Mouse (Mus musculus) embryo, embryonic 10 days (tissue): Measurements from ENCODE around the gene Hoxa5.

Experiments used
- DNase-seq: peaks from one replicate; pipeline ENCODE4 v3.0.0-alpha.2; 2015; ENCODE audit warnings: low spot score

The Hoxa5 gene

DNA sequence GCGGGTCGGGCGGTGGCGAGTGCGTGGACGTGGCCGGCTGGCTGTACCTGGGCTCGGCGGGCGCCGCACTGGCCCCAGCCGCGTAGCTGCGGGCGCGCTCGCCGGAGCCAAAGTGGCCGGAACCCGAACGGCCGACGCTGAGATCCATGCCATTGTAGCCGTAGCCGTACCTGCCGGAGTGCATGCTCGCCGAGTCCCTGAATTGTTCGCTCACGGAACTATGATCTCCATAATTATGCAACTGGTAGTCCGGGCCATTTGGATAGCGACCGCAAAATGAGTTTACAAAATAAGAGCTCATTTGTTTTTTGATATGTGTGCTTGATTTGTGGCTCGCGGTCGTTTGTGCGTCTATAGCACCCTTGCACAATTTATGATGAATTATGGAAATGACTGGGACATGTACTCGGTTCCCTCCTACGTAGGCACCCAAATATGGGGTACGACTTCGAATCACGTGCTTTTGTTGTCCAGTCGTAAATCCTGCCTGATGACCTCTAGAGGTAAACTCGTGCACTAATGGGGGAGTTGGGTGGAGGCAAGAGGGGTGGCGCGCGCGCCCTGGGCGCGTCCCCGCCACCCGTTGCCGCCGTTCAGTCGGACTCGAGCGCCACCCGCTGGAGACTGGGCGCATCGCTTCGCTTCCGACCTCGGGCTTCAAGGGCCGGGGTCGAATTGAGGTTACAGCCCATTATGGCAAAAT lies at the start of gene Hoxa5:
Hoxa5 (minus strand) TSS at position 538 of the 703 bp plus-strand sequence.
- peak; percentile 91 for DNase-seq

DNA sequence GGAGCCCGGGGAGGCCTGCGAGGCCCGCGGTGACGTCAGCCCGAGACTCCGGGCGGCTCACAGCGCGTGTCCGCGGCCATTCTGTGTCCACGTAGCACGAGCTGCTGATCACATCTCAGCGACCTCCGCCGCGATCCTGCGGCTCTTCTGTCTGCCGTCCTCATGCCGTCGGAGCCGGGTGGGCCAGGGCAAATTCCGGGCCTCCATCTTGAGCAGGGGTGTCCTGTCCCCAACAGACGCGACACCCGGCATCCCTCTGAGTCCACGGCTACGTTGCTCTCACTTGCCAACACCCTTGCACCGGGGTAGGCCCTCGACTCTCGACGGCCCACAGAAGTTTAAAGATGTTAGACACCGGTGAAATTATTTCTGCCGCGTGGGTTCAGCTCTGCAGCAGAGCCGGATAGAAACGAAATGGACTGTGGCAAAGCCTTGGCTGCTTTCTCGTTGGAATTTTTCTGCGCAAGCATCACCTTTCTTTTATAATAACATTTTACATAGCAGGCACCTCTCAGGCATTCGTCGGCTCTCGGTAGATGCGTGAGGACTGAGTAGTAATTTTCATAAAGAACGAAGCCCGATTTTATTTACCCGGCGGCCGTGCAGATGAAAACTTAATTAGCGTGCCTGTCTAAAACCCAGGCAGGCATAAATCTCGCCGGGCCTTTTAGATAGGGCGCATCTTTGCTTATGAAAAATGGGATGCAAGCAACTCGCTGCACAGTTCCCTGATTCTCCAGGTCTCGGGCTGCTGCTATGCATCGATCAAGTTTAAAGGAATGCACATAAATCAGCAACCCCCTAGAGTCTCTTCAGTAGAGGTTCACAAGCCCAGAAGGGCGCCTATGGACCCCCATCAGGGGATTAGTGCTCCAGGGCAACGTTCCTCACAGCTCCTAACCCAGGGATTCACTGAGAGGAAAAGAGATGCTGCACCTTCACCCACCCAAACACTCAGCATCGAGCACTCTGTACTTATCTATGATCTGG lies 49.4 kb upstream of the Hoxa5 start:
- DNase-seq = no peak

DNA sequence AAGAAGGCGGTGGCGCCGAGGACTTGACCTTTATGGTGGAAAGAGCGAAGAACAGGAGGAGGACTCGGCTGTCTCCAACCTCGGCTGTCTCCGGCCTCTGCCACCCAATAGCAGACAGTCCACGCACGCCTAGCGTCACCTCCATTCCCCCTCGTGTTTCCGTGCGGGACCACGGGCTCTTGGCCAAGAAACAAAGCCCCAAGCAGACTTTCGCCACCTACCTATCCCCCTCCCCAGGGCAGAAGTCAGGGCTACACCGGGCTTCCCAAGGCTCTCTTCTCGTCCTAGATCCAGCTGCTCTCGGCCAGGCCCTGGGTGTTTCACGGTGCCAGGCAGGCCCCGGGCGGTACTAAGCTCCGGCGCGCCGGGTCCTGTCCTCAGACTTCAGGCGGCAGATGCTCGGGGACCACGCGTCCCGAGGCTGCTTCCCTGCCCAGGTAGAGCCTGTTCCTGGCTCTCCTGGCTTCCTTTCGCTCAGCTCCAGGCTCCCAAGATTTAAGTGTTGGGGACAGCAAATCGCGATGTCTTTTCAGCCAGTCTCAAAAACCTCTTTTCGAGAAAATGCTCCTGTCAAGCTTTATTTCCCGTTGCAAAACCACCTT lies 48.5 kb upstream of the Hoxa5 start:
- DNase-seq = no peak

DNA sequence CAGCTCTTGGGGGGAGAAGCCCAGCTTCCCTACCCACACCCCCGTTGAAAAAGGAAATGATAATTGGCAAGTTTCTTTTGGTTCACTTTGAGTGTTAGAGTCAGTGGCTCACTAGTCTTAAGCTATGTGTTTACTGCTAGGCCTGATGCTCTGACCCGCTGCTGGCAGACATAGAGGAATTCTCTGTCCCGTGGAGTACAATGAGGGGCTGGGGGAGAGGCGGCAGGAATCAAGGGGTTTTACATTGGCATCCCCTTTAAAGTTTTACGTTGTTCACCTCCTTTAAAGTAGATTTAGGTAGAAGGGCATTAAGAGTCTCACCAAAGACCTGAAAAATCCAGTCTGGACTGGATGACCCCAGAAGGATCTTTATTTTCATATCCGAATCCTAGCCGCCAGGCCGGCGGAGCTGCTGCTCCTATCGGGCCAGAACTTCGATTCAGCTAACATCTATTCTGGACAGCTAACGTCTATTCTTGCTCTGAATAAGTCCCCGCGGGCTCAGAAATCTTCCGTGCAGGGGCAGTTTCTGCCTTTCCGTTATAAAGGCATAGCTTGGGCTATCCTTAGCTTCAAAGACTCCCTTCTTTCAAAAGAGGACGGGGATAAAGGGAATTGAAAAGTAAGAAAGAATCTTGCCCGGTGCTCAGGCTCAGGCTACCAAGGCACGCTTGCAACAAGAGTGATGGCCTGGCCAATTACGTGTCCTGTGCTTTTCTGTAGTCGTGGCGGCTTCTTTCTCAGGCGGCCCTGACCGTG lies 47.8 kb upstream of the Hoxa5 start:
- peak; percentile 58 for DNase-seq

DNA sequence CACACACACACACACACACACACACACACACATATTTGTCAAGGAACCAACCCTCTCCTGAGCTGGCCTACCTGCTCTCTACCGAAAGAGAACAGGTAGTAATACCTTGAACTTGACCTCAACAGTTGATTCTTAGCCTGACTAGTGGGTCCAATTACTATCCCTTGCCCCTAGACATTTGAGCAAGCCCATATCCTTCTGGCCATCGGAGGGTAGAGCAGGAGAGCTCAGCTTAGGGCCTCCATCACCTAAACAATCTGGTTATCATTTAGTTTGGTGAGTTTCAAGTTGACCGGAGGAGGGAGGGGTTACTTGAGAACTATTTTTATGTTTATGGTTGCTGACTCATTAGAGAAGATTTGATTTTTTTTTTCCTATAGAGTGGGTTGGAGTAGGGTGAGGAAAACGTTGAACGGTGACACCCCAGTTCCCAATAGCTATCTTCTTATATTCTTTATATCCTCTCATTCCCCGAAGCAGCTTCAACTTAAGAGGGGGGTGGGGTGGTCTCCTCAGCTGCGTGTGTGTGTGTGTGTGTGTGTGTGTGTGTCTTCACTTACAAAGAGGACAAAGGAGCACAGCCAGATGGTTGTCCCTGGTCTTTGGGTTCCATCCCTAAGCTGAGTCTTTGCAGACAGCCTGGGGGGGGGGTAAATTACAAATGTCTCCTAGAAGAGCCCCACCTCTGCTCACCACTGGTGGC lies 46.9 kb upstream of the Hoxa5 start:
- DNase-seq = no peak

DNA sequence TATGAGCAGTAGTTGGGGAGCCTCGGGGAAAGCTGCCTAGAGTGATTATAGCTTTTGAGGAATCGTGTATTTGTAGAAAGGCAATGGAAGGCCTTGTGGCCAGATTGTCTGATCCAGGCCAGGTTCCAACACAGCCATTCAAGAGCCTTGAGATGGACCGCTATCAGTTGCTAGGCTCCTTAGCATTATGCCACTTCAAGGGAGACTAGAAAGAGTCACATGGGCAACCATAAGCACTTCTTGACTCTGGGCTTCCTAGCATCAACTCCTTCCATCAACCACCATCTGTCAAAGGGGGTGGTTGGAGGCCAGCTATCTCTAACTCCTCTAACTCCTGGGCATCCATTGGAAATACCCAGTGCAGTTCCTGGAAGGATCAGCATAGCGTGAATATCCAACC lies 45.4 kb upstream of the Hoxa5 start:
- DNase-seq = no peak

DNA sequence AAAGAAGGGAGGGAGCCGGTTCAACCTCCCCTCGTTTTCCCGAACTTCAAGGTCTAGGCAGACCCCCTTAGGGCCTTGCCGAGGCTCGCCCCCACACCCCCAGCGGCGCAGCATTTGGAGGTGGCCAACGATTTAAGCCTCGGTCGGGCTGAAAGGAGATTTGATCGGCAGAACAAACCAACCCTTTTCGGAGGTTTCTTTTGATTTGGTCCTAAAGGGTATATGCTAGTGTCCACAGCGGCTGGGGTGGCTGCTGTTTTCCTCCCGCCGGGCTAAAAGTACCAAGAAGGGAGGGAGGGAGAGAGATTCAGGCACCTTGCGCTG lies 45.0 kb upstream of the Hoxa5 start:
- DNase-seq = no peak

DNA sequence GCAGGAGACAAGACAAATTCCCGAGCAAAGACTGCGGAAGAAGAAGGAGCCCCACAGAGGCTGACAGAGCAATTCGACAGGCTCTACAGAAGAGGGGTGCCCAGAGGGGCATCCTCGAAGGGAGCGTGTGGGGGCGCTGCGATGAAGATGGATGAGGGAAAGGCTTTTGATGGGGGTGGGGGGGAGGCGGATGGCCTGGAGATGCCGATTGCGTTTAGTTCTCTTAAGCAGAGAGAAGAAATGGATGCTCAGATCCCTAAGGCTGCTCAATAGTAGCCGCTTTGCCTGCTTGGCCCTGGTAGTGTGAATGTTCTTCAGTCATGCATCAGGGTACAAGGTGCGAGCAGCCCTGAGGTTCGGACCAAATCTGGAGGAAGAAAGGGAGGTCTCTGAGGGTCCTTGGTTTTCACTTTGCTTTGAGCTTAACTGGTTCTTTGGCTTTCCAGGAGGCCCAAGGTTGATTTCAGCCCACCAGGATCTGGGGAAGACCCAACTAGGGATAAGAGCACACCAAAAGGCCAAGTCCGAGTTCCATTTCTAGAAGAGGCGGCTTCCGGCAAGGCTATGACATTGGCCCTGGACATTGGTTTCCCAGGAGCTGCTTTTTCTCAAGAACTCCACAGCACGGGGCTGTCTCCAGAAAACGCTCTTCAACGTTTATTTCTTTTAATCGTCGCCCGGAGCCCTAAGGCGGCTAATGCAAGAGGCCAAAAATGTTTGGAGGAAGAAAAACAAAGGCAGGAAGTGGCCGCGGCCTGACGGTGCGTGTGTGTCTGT lies 44.4 kb upstream of the Hoxa5 start:
- DNase-seq = no peak

DNA sequence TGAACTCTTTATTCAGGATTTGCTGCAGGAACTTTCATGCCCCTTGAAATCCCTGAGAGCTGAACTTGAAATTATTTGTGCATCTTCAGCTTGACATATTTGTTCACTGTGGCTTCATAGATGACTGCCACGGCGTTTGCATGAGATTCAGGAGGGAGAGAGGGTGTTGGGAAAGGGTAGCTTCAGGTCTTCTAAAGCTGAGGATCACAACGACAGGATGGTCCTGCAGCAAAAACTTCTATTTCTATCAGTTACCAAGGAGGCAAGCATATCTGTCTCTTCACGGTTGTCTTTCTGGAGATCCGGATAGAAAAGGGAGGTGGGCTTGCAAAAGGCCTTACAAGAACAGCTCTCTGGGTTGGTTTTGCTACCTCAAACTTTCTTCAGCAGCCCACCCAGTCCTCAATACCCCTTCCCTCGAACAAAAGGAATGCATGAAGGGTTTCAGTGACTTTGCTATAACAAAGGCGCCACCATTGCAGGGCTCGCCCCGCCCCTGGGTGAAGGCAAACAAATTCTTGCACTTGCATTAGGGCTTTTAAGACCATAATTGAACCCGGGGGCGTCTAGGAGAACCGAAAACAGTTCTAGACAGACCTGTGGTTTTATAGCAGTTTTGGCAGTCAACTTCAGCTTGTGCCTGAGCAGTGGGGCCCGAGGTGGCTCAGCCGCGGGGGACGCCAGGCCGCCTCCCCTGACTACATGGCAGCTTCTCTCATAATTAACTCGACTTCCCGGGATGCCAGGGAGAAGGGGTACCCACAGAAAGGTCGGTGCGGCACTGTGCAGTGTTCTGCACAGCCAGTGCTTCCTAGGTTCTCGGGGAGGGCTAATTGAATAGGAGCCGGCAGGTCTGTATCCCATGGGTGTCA lies 43.6 kb upstream of the Hoxa5 start:
- no peak for DNase-seq

DNA sequence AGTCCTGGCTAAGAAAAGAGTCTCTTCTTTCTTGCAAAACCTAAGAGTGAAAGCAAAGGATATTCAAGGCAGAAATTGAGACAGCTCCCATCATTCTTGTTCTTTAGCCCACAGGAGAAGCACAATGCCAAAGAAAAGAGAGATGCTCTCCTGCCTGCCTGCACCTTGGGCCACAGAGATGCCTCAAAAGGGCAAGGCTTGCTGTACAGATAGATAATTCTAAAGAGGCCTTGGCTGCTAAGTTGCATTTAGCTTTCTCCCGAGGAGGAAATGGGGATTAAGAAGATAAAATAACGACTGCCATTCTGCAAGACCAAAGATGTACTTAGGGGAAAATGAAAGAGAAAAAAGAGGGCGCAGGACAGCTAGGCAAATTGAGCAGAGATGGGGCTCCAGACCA lies 42.5 kb upstream of the Hoxa5 start:
- no peak for DNase-seq

DNA sequence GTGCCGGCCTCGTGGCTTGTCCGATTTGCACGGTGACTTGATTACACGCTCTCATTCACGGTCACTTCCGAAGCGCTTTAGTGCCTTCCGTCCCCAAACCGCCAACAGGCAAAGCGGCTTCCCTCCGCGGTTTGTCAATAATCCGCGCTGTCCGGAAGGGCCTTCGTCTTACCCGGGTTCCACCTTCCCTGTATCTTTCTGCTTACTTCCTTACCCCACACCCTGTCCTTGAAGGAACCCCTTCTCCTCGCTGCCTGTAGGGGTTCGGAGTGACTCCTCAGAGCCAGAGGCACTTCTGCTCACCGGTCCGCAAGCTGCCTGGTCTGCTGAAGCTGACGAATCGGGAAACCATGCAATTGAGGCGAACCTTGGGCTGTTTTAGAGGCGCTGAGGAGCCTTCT lies 42.0 kb upstream of the Hoxa5 start:
- DNase-seq = peak; percentile 66

DNA sequence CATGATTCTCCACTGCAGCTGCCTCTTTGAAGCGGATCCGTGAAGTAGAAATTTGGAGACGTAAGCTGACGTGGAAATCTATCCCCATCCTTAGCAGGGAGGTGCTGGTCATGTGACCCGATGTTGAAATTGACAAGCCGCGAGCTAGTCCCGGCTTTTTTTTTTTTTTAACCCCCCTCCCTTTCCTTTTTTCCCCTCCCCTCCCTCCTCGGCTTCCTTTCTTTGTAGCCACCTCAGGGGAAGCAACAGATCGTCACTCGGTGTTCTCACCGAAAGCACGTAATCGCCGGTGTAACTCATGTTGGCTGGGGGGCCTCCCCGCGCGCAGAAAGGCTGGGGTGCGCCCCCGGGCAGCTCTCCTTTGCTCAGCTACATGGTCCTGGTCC lies 41.4 kb upstream of the Hoxa5 start, which contains the start of gene Hoxa11:
Hoxa11 (minus strand) TSS at position 54 of the 386 bp plus-strand sequence.
- DNase-seq = no peak

DNA sequence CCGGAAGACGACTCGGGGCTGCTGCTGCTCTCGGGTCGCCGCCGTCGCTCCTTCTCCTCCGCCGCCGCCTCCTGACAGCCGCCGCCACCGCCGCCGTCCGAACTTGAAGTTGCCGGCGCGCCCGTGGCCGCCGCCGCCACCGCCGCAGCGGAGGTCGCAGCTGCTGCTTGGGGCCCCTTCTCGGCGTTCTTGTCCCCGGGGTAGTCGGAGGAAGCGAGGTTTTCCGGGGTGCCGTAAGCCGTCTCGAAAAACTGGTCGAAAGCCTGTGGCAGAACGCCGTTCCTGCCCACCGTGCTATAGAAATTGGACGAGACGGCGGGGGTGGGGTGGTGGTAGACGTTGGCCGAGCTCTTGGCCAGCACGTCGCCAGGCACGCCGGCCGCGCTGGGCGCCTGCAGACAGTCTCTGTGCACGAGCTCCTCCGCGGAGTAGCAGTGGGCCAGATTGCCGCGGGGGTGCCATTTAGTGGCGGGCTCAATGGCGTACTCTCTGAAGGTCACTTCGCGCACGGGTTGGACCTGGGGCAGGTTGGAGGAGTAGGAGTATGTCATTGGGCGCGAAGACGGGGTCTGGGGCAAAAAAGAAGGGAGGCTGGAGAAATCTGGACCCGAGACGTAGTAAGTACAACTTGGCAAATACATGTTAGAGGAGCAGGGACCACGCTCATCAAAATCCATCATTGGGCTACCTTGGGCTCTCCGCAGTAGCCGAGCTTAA lies 40.8 kb upstream of the Hoxa5 start:
- no peak for DNase-seq

DNA sequence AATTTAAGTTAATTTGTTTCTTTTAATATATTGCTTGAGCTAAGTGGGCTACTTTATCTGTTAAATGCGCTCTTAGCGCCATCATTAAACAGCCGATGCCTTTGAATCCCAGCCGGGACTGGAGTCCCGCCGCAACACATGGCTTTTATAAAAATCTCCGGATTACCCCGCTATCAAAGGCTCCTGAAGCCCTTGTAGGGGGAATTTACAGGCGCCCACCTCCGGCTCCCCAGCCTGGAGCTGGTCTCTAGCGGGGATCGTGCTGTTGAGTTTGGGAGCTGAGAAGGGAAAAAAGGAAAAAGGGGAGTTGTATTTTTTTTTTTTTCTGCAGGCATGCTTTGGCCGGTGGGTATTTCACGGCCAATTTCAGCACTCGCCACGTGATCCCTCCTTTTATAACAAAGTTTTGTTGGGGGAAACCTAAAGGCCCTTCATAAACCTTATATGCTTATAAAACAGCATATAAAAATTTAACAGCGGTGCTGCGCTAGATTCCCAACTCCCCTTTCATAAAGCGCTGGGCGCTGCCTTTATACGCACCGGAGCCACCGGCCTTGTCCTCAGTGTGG lies 40.2 kb upstream of the Hoxa5 start:
- no peak for DNase-seq

DNA sequence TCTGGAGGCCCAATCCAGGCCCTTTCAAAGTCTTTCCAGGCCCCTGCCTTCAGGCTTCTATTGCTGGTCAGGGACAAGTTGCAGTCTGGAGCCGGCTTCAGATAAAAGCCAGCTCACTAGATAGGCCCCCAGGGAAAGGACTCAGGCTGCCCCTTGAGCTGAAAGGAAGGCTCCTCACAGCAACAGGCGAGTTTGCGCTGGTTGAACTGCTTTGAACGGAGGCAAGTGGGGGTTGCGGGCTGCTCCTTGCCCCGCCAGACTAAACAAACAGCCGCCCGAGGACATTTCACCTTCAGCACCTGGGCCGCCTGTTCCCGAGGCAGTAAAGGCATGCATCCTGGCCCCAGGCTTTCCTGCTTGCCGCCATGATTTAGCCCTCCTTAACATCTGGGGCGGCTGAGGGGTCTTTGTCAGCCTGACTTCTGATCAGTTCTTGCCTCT lies 39.3 kb upstream of the Hoxa5 start:
- DNase-seq = no peak

DNA sequence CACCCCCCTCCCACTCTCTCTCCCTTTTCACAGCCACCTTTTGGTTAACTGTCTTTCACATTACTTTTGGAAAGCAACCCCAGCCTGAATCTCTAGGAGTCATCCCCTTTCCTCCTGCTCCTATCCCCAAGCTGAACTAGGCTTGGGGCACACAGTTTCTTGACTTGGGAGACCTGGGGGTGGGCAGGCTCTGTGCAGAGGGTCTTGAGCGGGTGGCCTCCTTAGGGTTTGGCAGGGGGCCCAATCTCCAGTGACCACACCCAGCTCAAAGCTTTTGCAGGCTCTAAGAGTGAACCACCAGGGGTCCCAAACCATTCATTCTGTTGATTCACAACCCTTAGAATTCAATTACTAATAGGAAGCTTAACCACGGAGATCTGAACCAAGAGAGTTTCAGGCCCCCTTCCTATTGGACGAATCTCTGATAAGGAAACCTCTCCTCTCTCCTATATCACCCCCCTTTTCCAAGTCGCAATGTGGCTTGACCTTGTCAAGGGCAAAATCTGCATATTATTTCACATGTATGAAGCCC lies 38.5 kb upstream of the Hoxa5 start:
- DNase-seq = no peak

DNA sequence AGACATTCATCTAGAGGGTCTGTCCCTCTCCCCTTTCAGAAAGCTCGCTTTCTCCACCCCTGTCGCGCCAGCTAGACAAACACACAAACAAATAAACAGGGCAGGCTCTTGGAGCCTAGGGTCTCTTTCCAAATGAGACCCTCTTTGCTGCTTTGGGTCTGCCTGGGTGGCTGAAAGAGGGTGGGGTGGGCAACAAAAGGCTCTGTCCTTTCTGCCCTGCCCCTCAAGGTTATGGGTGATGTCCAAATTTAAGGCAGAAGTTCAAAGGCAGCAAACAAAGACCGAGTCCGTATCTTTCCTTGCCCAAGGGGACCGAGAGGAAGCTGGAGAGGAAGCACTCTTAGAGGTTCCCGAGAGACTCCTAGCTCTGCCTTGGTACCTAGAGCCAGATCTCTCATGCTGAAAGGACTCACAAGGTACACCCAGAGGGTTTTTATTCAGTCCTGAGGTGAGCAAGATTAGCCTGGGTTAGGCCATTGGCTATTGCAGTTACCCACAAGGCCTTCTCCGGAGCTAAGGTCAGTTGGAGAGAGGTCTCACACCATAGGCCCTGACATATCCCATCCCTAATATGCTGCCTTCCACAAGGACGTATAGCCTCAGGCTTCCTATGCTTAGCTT lies 36.7 kb upstream of the Hoxa5 start:
- no peak for DNase-seq
